Mouse (Mus musculus) left cerebral cortex, postnatal 10 days (tissue): ENCODE results near the gene Nop2. TPM values are rescaled to one million over a fixed set of nuclear protein-coding genes. Genes with fewer than 3 reads are reported as not detected.
A peak's percentile ranks its signal among the peaks of the same experiment; 100 is the strongest.

Experiments
- DNase-seq, 2 experiments: peaks; one replicate each; pipeline ENCODE4 v3.0.0; 2021 to 2022; ENCODE audit warnings: low spot score in 2 of 2, mixed read lengths in 1 of 2; ENCODE audit errors: extremely low spot score in 1 of 2
- intact Hi-C: fragments of 180-260 bp; cut with DNase I; formaldehyde crosslinking; loops from one replicate; pipeline ENCODE4 v1.15.1; 2025
- total RNA-seq, 2 experiments: library from RNA; stranded (reverse); gene quantifications; 2 replicates each; pipeline ENCODE4 v1.2.3; 2021

Nop2 gene
- total RNA-seq, 2 experiments from 2014 or later = 32.4 to 35.6 TPM

GRCm38 (mm10) chr6:125147329-125147728, 15.6 kb downstream of the Nop2 start:
- intact Hi-C loops = loop anchor here (5.0 kb wide), 1 partner anchor 125 kb away; no protein-coding TSS in a partner anchor
- peak in 1 of 2 experiments; percentile 58 for DNase-seq

GRCm38 (mm10) chr6:125148251-125148925, 16.7 kb downstream of the Nop2 start:
- peak in 1 of 2 experiments; percentile 63 for DNase-seq
- intact Hi-C loops = loop anchor here (5.0 kb wide), 1 partner anchor 124 kb away; no protein-coding TSS in a partner anchor

GRCm38 (mm10) chr6:125148926-125149568, 17.3 kb downstream of the Nop2 start:
- intact Hi-C loops = loop anchor here (5.0 kb wide), 1 partner anchor 123 kb away; no protein-coding TSS in a partner anchor
- peak in 1 of 2 experiments; percentile 82 for DNase-seq

GRCm38 (mm10) chr6:125149569-125149950, 17.9 kb downstream of the Nop2 start:
- intact Hi-C loops = loop anchor here (5.0 kb wide), 1 partner anchor 123 kb away; no protein-coding TSS in a partner anchor
- DNase-seq = no peak

- intact Hi-C loops = no loop called here
- DNase-seq = peak in 1 of 2 experiments; percentile 60
These were observed 20.7 kb downstream of the Nop2 start for GRCm38 (mm10) chr6:125152212-125153017.

- no peak for DNase-seq
- intact Hi-C loops = no loop called here
These were observed 21.3 kb downstream of the Nop2 start for GRCm38 (mm10) chr6:125153018-125153389.

- DNase-seq = no peak
- intact Hi-C loops = no loop called here
These were observed 22.0 kb downstream of the Nop2 start for GRCm38 (mm10) chr6:125153682-125154081.

GRCm38 (mm10) chr6:125154550-125154949, 22.8 kb downstream of the Nop2 start:
- no peak for DNase-seq
- intact Hi-C loops = no loop called here

GRCm38 (mm10) chr6:125155262-125155661, 23.6 kb downstream of the Nop2 start:
- no peak for DNase-seq
- intact Hi-C loops = no loop called here

GRCm38 (mm10) chr6:125156491-125156890, 24.8 kb downstream of the Nop2 start:
- intact Hi-C loops = no loop called here
- DNase-seq = no peak

GRCm38 (mm10) chr6:125156903-125157614, 25.4 kb downstream of the Nop2 start:
- intact Hi-C loops = no loop called here
- DNase-seq = no peak

- intact Hi-C loops = no loop called here
- DNase-seq = no peak
These were observed 27.3 kb downstream of the Nop2 start for GRCm38 (mm10) chr6:125158944-125159492.

GRCm38 (mm10) chr6:125159773-125160557, 28.3 kb downstream of the Nop2 start:
- intact Hi-C loops = loop anchor here (5.0 kb wide), 1 partner anchor 112 kb away; no protein-coding TSS in a partner anchor
- DNase-seq = no peak

GRCm38 (mm10) chr6:125160558-125160853, 28.8 kb downstream of the Nop2 start:
- intact Hi-C loops = loop anchor here (5.0 kb wide), 1 partner anchor 112 kb away; no protein-coding TSS in a partner anchor
- no peak for DNase-seq

GRCm38 (mm10) chr6:125160854-125161760, 29.4 kb downstream of the Nop2 start:
- DNase-seq = peak in 1 of 2 experiments; percentile 87
- intact Hi-C loops = loop anchor here (5.0 kb wide), 1 partner anchor 111 kb away; no protein-coding TSS in a partner anchor

- intact Hi-C loops = loop anchor here (5.0 kb wide), 1 partner anchor 110 kb away; no protein-coding TSS in a partner anchor
These were observed 30.3 kb downstream of the Nop2 start for GRCm38 (mm10) chr6:125161971-125162370.

More at GRCm38 (mm10) chr6:125161971-125162370, 30.3 kb downstream of the Nop2 start:
- peak in 1 of 2 experiments; percentile 76 for DNase-seq
